Mouse (Mus musculus): Measurements from ENCODE around the gene Arglu1. TPM values are rescaled to one million over a fixed set of nuclear protein-coding genes. Genes with fewer than 3 reads are reported as not detected.

Arglu1 gene
- polyA plus RNA-seq, 1 experiment from 2014 or later = 192 TPM

- peaks cover 7% of the 10 kb centered on the region for H3K4me1 ChIP-seq (replicated peaks; ENCODE audit: control insufficient read depth, insufficient read depth, low read length)
- peak overlapping the region; percentile 99 for H3K9ac ChIP-seq (replicated peaks; ENCODE audit: low read depth, low read length)
- peak overlapping the region; percentile 98 for H3K27ac ChIP-seq (ENCODE audit: low read length)
- no peak; the same call in 1 of the 2 replicates for ATAC-seq
- H3K9me3 ChIP-seq (ENCODE audit: control insufficient read depth, low read length) = no peaks in the 10 kb centered on the region
- peak overlapping the region; percentile 64 for H3K4me3 ChIP-seq (replicated peaks; ENCODE audit: low read length)
- no peaks in the 10 kb centered on the region for H3K36me3 ChIP-seq (ENCODE audit: control insufficient read depth, insufficient read depth)
- H3K27me3 ChIP-seq (replicated peaks; ENCODE audit: control insufficient read depth, insufficient read depth, low read length) = no peaks in the 10 kb centered on the region
- under 1% methylated on average over 87 of the region's 88 CpGs for WGBS
- H3K4me2 ChIP-seq (ENCODE audit: low read length) = peak overlapping the region; percentile 78
Observed at GRCm38 (mm10) chr8:8660307-8661098, 29.8 kb downstream of the Arglu1 start.

DNA sequence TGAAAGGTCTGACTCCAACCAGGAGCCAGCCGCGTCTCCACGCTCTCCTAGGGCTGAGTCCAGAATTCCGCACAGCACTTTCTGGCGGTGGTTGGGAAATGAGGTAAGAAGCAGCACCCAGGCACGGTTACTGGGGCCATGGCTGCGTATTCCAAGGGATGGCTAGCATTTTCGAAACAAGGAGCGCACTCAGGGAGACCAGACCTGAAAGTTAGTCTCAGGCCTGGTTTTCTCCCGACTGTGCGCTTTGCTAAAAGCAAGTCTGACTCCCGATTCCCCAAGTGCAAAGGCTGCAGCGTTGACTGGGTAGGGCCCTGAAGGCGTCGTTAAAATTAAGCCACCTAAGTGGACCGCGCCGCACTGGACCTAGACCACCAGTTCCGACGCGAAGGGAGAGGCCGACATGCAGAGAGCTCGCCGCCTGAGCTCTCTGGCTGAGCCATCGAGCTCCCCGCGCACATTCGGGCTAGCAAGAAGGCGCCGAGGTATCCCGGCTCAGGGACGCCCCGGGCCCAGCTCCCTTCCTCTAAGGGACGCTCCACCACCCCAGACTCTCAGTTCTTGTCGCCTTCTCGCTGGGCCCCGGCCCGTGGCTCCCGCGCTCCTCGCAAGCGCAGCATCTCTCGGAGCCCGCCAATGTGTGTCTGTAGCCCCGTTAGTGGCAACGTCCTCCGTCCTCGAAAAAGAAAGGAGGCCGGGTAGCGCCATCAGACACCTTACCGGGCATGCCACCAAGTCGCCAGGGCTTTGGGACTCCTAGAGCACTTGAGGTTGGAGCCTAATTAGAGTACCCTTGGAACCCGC lies 30.6 kb downstream of the Arglu1 start:
- WGBS = under 1% methylated on average over 53 of the region's 53 CpGs
- Histone ChIP-seq H3K27me3 (replicated peaks; ENCODE audit: control insufficient read depth, insufficient read depth, low read length) (no peaks in the 10 kb centered on the region), H3K4me3 (replicated peaks; ENCODE audit: low read length) (peak overlapping the region; percentile 64), H3K36me3 (ENCODE audit: control insufficient read depth, insufficient read depth) (no peaks in the 10 kb centered on the region), H3K4me1 (replicated peaks; ENCODE audit: control insufficient read depth, insufficient read depth, low read length) (peaks cover 15% of the 10 kb centered on the region), H3K9ac (replicated peaks; ENCODE audit: low read depth, low read length) (peak overlapping the region; percentile 99), H3K9me3 (ENCODE audit: control insufficient read depth, low read length) (no peaks in the 10 kb centered on the region), H3K27ac (ENCODE audit: low read length) (peak overlapping the region; percentile 98), H3K4me2 (ENCODE audit: low read length) (peak overlapping the region; percentile 78)
- ATAC-seq = no peak

GRCm38 (mm10) chr8:8658426-8659224 lies 31.7 kb downstream of the Arglu1 start:
- H3K27me3 ChIP-seq (replicated peaks; ENCODE audit: control insufficient read depth, insufficient read depth, low read length) = no peaks in the 10 kb centered on the region
- H3K4me2 ChIP-seq (ENCODE audit: low read length) = peak overlapping the region; percentile 78
- H3K4me3 ChIP-seq (replicated peaks; ENCODE audit: low read length) = peak overlapping the region; percentile 64
- ATAC-seq = peak; percentile 43
- H3K9ac ChIP-seq (replicated peaks; ENCODE audit: low read depth, low read length) = peak overlapping the region; percentile 99
- H3K27ac ChIP-seq (ENCODE audit: low read length) = peak overlapping the region; percentile 98
- H3K36me3 ChIP-seq (ENCODE audit: control insufficient read depth, insufficient read depth) = no peaks in the 10 kb centered on the region
- WGBS = under 1% methylated on average over 19 of the region's 19 CpGs
- peaks cover 26% of the 10 kb centered on the region for H3K4me1 ChIP-seq (replicated peaks; ENCODE audit: control insufficient read depth, insufficient read depth, low read length)
- no peaks in the 10 kb centered on the region for H3K9me3 ChIP-seq (ENCODE audit: control insufficient read depth, low read length)

GRCm38 (mm10) chr8:8657692-8658355 lies 32.5 kb downstream of the Arglu1 start:
- ATAC-seq = no peak
- 5% methylated on average over 5 of the region's 5 CpGs for WGBS
- Histone ChIP-seq H3K27ac (ENCODE audit: low read length) (peak overlapping the region; percentile 98), H3K9ac (replicated peaks; ENCODE audit: low read depth, low read length) (peak overlapping the region; percentile 99), H3K36me3 (ENCODE audit: control insufficient read depth, insufficient read depth) (no peaks in the 10 kb centered on the region), H3K4me2 (ENCODE audit: low read length) (peak overlapping the region; percentile 78), H3K4me3 (replicated peaks; ENCODE audit: low read length) (peak overlapping the region; percentile 64), H3K27me3 (replicated peaks; ENCODE audit: control insufficient read depth, insufficient read depth, low read length) (no peaks in the 10 kb centered on the region), H3K4me1 (replicated peaks; ENCODE audit: control insufficient read depth, insufficient read depth, low read length) (peaks cover 34% of the 10 kb centered on the region), H3K9me3 (ENCODE audit: control insufficient read depth, low read length) (no peaks in the 10 kb centered on the region)

GRCm38 (mm10) chr8:8656578-8657441 lies 33.5 kb downstream of the Arglu1 start:
- Histone ChIP-seq H3K9ac (replicated peaks; ENCODE audit: low read depth, low read length) (peak overlapping the region; percentile 99), H3K4me3 (replicated peaks; ENCODE audit: low read length) (peak overlapping the region; percentile 64), H3K27me3 (replicated peaks; ENCODE audit: control insufficient read depth, insufficient read depth, low read length) (no peaks in the 10 kb centered on the region), H3K9me3 (ENCODE audit: control insufficient read depth, low read length) (no peaks in the 10 kb centered on the region), H3K4me1 (replicated peaks; ENCODE audit: control insufficient read depth, insufficient read depth, low read length) (peaks cover 42% of the 10 kb centered on the region), H3K4me2 (ENCODE audit: low read length) (peak overlapping the region; percentile 78), H3K36me3 (ENCODE audit: control insufficient read depth, insufficient read depth) (no peaks in the 10 kb centered on the region), H3K27ac (ENCODE audit: low read length) (peak overlapping the region; percentile 98)
- 4% methylated on average over 14 of the region's 14 CpGs for WGBS
- ATAC-seq = no peak

DNA sequence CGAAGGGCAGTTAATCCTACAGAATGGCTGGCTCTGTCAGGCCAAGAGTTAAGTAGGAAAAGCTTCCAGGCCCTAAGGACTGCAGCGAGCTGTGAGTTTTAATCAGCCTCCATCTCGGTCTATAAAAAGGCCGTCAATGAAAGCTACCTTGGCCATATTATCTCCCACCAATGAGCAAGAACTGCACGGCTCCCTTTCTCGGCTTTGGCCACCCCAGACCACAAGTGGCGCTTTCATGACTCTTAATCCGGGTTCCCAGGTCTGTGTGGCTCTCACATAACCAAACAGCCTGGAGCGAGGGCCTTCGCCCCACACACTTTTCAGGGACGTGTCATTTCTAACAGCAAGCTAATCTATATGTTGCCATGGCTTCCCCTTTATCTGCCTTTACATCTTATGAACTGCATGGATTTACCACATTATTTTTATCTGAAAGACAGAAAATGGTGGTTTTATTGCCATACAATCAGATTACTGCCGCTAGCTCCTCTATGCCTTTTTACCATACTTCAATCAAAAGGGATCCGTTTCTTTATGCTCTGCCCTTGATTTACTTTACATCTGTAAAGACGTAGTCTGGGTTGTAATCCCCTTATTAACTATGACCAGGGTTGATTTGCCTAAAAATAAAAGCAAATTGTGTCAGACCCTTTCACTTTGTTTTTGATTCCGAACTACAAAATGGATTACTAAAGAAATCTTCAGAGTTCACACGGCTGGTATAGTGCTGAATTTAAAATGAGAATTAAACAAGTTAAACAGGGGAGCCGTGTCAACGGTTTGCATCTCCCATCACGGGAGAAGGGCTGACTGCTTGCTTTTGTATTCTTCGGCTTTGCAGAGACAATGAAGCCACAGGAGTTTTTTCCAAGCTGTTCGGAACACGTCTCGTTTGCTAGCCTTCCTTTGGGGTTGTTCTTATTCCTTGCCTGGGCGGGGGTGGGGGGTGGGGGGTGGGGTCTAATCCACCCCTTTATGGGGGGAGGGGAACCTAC lies 34.7 kb downstream of the Arglu1 start:
- ATAC-seq = peak; percentile 35
- Histone ChIP-seq H3K27ac (ENCODE audit: low read length) (peak overlapping the region; percentile 98), H3K9ac (replicated peaks; ENCODE audit: low read depth, low read length) (peak overlapping the region; percentile 99), H3K4me1 (replicated peaks; ENCODE audit: control insufficient read depth, insufficient read depth, low read length) (peaks cover 54% of the 10 kb centered on the region), H3K27me3 (replicated peaks; ENCODE audit: control insufficient read depth, insufficient read depth, low read length) (no peaks in the 10 kb centered on the region), H3K36me3 (ENCODE audit: control insufficient read depth, insufficient read depth) (no peaks in the 10 kb centered on the region), H3K4me3 (replicated peaks; ENCODE audit: low read length) (peak overlapping the region; percentile 64), H3K9me3 (ENCODE audit: control insufficient read depth, low read length) (no peaks in the 10 kb centered on the region), H3K4me2 (ENCODE audit: low read length) (peak overlapping the region; percentile 78)
- WGBS = 5% methylated on average over 24 of the region's 24 CpGs

DNA sequence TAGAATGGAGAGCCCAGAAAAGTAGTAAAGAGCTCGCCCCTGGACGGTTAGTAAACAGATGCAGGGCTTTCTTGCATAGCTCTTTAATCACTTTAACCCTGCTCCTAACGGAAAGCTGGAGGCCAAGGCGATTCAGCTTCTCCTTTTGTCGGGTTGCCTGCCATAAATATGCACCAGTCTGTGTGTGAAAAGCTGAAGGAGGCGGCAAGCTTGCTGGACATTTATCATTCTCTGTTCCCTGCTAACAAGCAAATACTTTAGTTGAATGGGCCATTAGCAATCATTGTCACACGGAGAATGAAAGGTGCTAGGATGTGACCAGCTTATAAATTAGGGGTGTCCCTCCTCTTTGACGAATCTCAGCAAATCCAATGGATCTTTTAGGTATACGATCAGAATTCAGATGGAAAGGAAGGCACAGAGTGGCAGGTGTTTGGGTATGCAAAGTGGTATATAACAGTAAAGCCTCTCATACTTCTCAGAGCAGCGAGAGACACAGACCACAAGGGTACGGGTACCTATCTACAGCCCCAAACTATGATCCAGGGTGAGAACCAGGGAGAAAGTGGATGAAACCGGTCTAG lies 36.3 kb downstream of the Arglu1 start:
- Histone ChIP-seq H3K4me1 (replicated peaks; ENCODE audit: control insufficient read depth, insufficient read depth, low read length) (peaks cover 69% of the 10 kb centered on the region), H3K9ac (replicated peaks; ENCODE audit: low read depth, low read length) (peak overlapping the region; percentile 51), H3K27ac (ENCODE audit: low read length) (peak overlapping the region; percentile 98), H3K27me3 (replicated peaks; ENCODE audit: control insufficient read depth, insufficient read depth, low read length) (no peaks in the 10 kb centered on the region), H3K4me3 (replicated peaks; ENCODE audit: low read length) (peak overlapping the region; percentile 64), H3K9me3 (ENCODE audit: control insufficient read depth, low read length) (no peaks in the 10 kb centered on the region), H3K36me3 (ENCODE audit: control insufficient read depth, insufficient read depth) (no peaks in the 10 kb centered on the region), H3K4me2 (ENCODE audit: low read length) (peak overlapping the region; percentile 78)
- 8% methylated on average over 12 of the region's 12 CpGs for WGBS
- ATAC-seq = no peak

Measured in forebrain, embryonic 16.5 days (tissue).